ENCODE assay signal across 10 mouse cellular contexts in the genomic region with DNA sequence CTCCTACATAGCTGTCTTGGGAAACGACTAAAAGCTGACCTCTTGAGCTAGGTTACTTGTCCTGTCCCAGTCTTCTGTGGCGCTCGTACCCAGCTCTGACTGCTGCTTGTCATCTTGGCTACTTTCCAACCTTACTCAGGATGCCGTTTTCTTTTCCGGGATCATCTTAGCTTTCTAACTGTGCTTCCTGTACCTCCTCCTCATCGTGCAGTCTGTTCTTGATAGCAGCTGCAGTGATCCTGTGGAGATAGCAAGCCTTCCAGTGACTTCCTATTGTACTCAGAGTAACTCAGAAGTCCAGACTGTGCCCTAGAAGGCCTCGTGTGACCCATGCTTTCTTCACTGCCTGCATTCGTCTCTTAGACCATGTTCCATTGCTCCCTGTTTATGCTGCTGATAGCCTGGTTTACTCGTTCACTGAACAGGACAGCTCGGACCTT. TPM values are rescaled to one million over a fixed set of nuclear protein-coding genes. Genes with fewer than 3 reads are reported as not detected.
DNase-seq lines count a peak whose midpoint lies in the region; ATAC-seq and TF ChIP-seq lines count a peak whose summit lies in the region.
"Had no signal": no experiment of that assay in that cellular context is flagged by ENCODE, and none has a peak within 500 bp of the region (broad histone marks: within the 10 kb centered on the region; RNA-seq: fewer than 3 reads in every experiment).

No protein-coding gene starts in this region.

- H3K9me3 ChIP-seq in heart, embryonic 12.5 days (replicated peaks): no peaks in the 10 kb centered on the region
- H3K9me3 ChIP-seq in liver, embryonic 14.5 days (ENCODE audit: control insufficient read depth, low read length): no peaks in the 10 kb centered on the region
- H3K9me3 ChIP-seq: neural tube, embryonic 12.5 days had no signal

- no peak for DNase-seq in heart, postnatal 36 days
- DNase-seq in cerebellum, adult 8-10 months: peak; percentile 19
- DNase-seq in liver, embryonic 14.5 days (ENCODE audit: low read depth in 3 of 3, low spot score in 3 of 3): no peak
- no peak for DNase-seq in frontal cortex, postnatal 14 days (ENCODE audit: low spot score in 2 of 2)
- no peak for DNase-seq in ovary, adult 18-20 months (ENCODE audit: low spot score)
- DNase-seq in gastrocnemius, postnatal 4 days (ENCODE audit: low spot score in 2 of 2): no peak

- TF ChIP-seq CTCF in liver, embryonic 14.5 days (IDR thresholded peaks at IDR 0.05; ENCODE audit: low read depth): no peak

- H3K4me1 ChIP-seq in heart, embryonic 12.5 days (replicated peaks): peaks cover 16% of the 10 kb centered on the region
- H3K4me1 ChIP-seq in liver, embryonic 14.5 days (replicated peaks; ENCODE audit: control insufficient read depth in 2 of 2, insufficient read depth in 2 of 2, low read length in 1 of 2): peaks cover 0 to 5% of the 10 kb centered on the region in 2 experiments; a peak in 1 of 4 replicates
- H3K4me1 ChIP-seq: neural tube, embryonic 12.5 days had no signal

- 0 out of 2 replicates have a peak overlapping the region, but pooled peaks have one; percentile 0 for H3K27ac ChIP-seq in heart, embryonic 12.5 days (ENCODE audit: poor library complexity, severe bottlenecking)
- no peak overlapping the region for H3K27ac ChIP-seq in liver, embryonic 14.5 days
- H3K27ac ChIP-seq: neural tube, embryonic 12.5 days had no signal

- no peaks in the 10 kb centered on the region for H3K36me3 ChIP-seq in heart, embryonic 12.5 days
- no peaks in the 10 kb centered on the region for H3K36me3 ChIP-seq in liver, embryonic 14.5 days (replicated peaks; ENCODE audit: control insufficient read depth, insufficient read depth, low read depth)
- H3K36me3 ChIP-seq: neural tube, embryonic 12.5 days had no signal

- no peak for TF ChIP-seq EP300 in liver, embryonic 14.5 days (IDR thresholded peaks at IDR 0.05; ENCODE audit: low read depth)

- 31% methylated on average over 10 of the region's 10 CpGs for WGBS in heart, embryonic 12.5 days
- 14% methylated on average over 10 of the region's 10 CpGs for WGBS in liver, embryonic 14.5 days (ENCODE audit: insufficient replicate concordance)

- intact Hi-C loops in heart, postnatal 36 days (cut with DNase I): loop anchor here (2.0 kb wide), 1 partner anchor 38 kb away; no protein-coding TSS in a partner anchor

- H3K9ac ChIP-seq in heart, embryonic 12.5 days: no peak overlapping the region
- H3K9ac ChIP-seq in liver, embryonic 14.5 days (replicated peaks): no peak overlapping the region
- H3K9ac ChIP-seq: neural tube, embryonic 12.5 days had no signal

- H3K27me3 ChIP-seq in heart, embryonic 12.5 days (replicated peaks): no peaks in the 10 kb centered on the region
- H3K27me3 ChIP-seq in liver, embryonic 14.5 days (ENCODE audit: control insufficient read depth, insufficient read depth, low read length): no peaks in the 10 kb centered on the region
- H3K27me3 ChIP-seq: neural tube, embryonic 12.5 days had no signal

- peak overlapping the region; percentile 42 for H3K4me2 ChIP-seq in heart, embryonic 12.5 days
- no peak overlapping the region for H3K4me2 ChIP-seq in liver, embryonic 14.5 days (ENCODE audit: low read depth)
- H3K4me2 ChIP-seq: neural tube, embryonic 12.5 days had no signal

- 0 out of 2 replicates have a peak, but pooled peaks have one; percentile 36 for ATAC-seq in heart, embryonic 12.5 days (ENCODE audit: insufficient number of reproducible peaks, low FRiP score)
- peak; percentile 55 for ATAC-seq in CD4-positive, CD25-positive, alpha-beta regulatory T cell, adult 4 months
- peak; percentile 53 for ATAC-seq in liver, embryonic 14.5 days (ENCODE audit: insufficient read depth)

- H3K4me3 ChIP-seq in heart, embryonic 12.5 days: no peak overlapping the region
- no peak overlapping the region for H3K4me3 ChIP-seq in liver, embryonic 14.5 days (ENCODE audit: insufficient read depth in 1 of 2, low read depth in 2 of 2, low read length in 2 of 2)
- H3K4me3 ChIP-seq: erythroblast, embryonic 14.5 days; neural tube, embryonic 12.5 days had no signal

RNA-seq across cellular contexts. Expression of a gene that starts 43.1 kb away (rescaled TPM):
- polyA plus RNA-seq in heart, embryonic 12.5 days (2016; fragmentation: Nextera tagmentation; extraction: Ambion mirVana): not detected in 2 replicates
- 1 to 10 TPM in 1 of 2 experiments, under 1 TPM in 1; 0.89 to 1.6 TPM for total RNA-seq in heart, postnatal 36 days (2021)
- polyA plus RNA-seq in CD4-positive, CD25-positive, alpha-beta regulatory T cell, adult 4 months (2017; shearing (Covaris generic)): not detected
- polyA plus RNA-seq in liver, embryonic 14.5 days (2012; rRNA removed): not detected in 2 replicates
- polyA plus RNA-seq in liver, embryonic 14.5 days (2014; fragmentation: Nextera tagmentation; extraction: Ambion mirVana): not detected in 2 replicates
- total RNA-seq in gastrocnemius, postnatal 4 days (2021): not detected
- polyA plus RNA-seq: erythroblast, embryonic 14.5 days; neural tube, embryonic 12.5 days had no signal

RNA-seq across cellular contexts. Expression of a gene that starts 43.6 kb away (rescaled TPM):
- 15.1 and 17.7 TPM in 2 replicates for polyA plus RNA-seq in heart, embryonic 12.5 days (2016; fragmentation: Nextera tagmentation; extraction: Ambion mirVana)
- total RNA-seq in heart, postnatal 36 days (2021): 10 to 100 TPM; 36.0 to 39.9 TPM
- polyA plus RNA-seq in CD4-positive, CD25-positive, alpha-beta regulatory T cell, adult 4 months (2017; shearing (Covaris generic)): 10 to 100 TPM; 51.7 to 61.2 TPM
- polyA plus RNA-seq in liver, embryonic 14.5 days (2012; rRNA removed): 6.9 and 8.7 TPM in 2 replicates
- polyA plus RNA-seq in liver, embryonic 14.5 days (2014; fragmentation: Nextera tagmentation; extraction: Ambion mirVana): 3.4 and 4.9 TPM in 2 replicates
- 10 to 100 TPM; 41.1 to 50.6 TPM for total RNA-seq in gastrocnemius, postnatal 4 days (2021)

RNA-seq across cellular contexts. Expression of a gene that starts 47.5 kb away (rescaled TPM):
- polyA plus RNA-seq in heart, embryonic 12.5 days (2016; fragmentation: Nextera tagmentation; extraction: Ambion mirVana): 159 and 169 TPM in 2 replicates
- total RNA-seq in heart, postnatal 36 days (2021): 10 to 100 TPM; 61.8 to 62.8 TPM
- 100 to 1,000 TPM; 153 to 229 TPM for polyA plus RNA-seq in CD4-positive, CD25-positive, alpha-beta regulatory T cell, adult 4 months (2017; shearing (Covaris generic))
- polyA plus RNA-seq in liver, embryonic 14.5 days (2012; rRNA removed): 82.3 and 93.1 TPM in 2 replicates
- 164 and 166 TPM in 2 replicates for polyA plus RNA-seq in liver, embryonic 14.5 days (2014; fragmentation: Nextera tagmentation; extraction: Ambion mirVana)
- 10 to 100 TPM; 51.2 to 52.0 TPM for total RNA-seq in gastrocnemius, postnatal 4 days (2021)

RNA-seq across cellular contexts. Expression of a gene that starts 50.1 kb away (rescaled TPM):
- not detected in 2 replicates for polyA plus RNA-seq in heart, embryonic 12.5 days (2016; fragmentation: Nextera tagmentation; extraction: Ambion mirVana)
- total RNA-seq in heart, postnatal 36 days (2021): not detected
- polyA plus RNA-seq in CD4-positive, CD25-positive, alpha-beta regulatory T cell, adult 4 months (2017; shearing (Covaris generic)): not detected
- not detected in 2 replicates for polyA plus RNA-seq in liver, embryonic 14.5 days (2012; rRNA removed)
- polyA plus RNA-seq in liver, embryonic 14.5 days (2014; fragmentation: Nextera tagmentation; extraction: Ambion mirVana): not detected in 2 replicates
- total RNA-seq in gastrocnemius, postnatal 4 days (2021): not detected
- polyA plus RNA-seq: erythroblast, embryonic 14.5 days; neural tube, embryonic 12.5 days had no signal

RNA-seq across cellular contexts. Expression of a gene that starts 58.6 kb away (rescaled TPM):
- polyA plus RNA-seq in heart, embryonic 12.5 days (2016; fragmentation: Nextera tagmentation; extraction: Ambion mirVana): 86.2 and 91.4 TPM in 2 replicates
- total RNA-seq in heart, postnatal 36 days (2021): 10 to 100 TPM; 61.7 to 64.6 TPM
- polyA plus RNA-seq in CD4-positive, CD25-positive, alpha-beta regulatory T cell, adult 4 months (2017; shearing (Covaris generic)): 10 to 100 TPM; 67.0 to 76.1 TPM
- polyA plus RNA-seq in liver, embryonic 14.5 days (2012; rRNA removed): 22.9 and 26.3 TPM in 2 replicates
- 37.4 and 38.1 TPM in 2 replicates for polyA plus RNA-seq in liver, embryonic 14.5 days (2014; fragmentation: Nextera tagmentation; extraction: Ambion mirVana)
- 10 to 100 TPM; 65.4 to 71.6 TPM for total RNA-seq in gastrocnemius, postnatal 4 days (2021)
